ENCODE assay signal across 21 mouse cellular contexts in genomic region chr15:88706320-88706719, GRCm38 (mm10). TPM values are rescaled to one million over a fixed set of nuclear protein-coding genes. Genes with fewer than 3 reads are reported as not detected.
DNase-seq lines count a peak whose midpoint lies in the region; ATAC-seq and TF ChIP-seq lines count a peak whose summit lies in the region.
"Had no signal": no experiment of that assay in that cellular context is flagged by ENCODE, and none has a peak within 500 bp of the region (broad histone marks: within the 10 kb centered on the region; RNA-seq: fewer than 3 reads in every experiment).

No protein-coding gene starts in this region.

- no peak overlapping the region for H3K4me3 ChIP-seq in intestine, postnatal 0 days (ENCODE audit: low read depth, low read length)
- H3K4me3 ChIP-seq in intestine, embryonic 16.5 days (ENCODE audit: low read length): no peak overlapping the region
- H3K4me3 ChIP-seq in lung, adult 2 months (replicated peaks; ENCODE audit: extremely low read depth, low read depth, low read length): no peak overlapping the region
- H3K4me3 ChIP-seq in midbrain, embryonic 13.5 days (replicated peaks): no peak overlapping the region
- H3K4me3 ChIP-seq: embryonic facial prominence, embryonic 13.5 days; heart, adult 2 months; heart, embryonic 15.5 days; hindbrain, embryonic 10.5 days had no signal

- H3K9me3 ChIP-seq in intestine, postnatal 0 days (ENCODE audit: control insufficient read depth): no peaks in the 10 kb centered on the region
- H3K9me3 ChIP-seq in intestine, embryonic 16.5 days (ENCODE audit: control insufficient read depth, low read length): no peaks in the 10 kb centered on the region
- no peaks in the 10 kb centered on the region for H3K9me3 ChIP-seq in midbrain, embryonic 13.5 days
- H3K9me3 ChIP-seq: embryonic facial prominence, embryonic 13.5 days; heart, embryonic 15.5 days; hindbrain, embryonic 10.5 days had no signal

- TF ChIP-seq CTCF in intestine, postnatal 0 days (IDR thresholded peaks at IDR 0.05; ENCODE audit: low read depth): no peak
- no peak for TF ChIP-seq CTCF in lung, adult 2 months (IDR thresholded peaks at IDR 0.05; ENCODE audit: insufficient read depth, low read length)

- no peak for ATAC-seq in intestine, postnatal 0 days
- ATAC-seq in intestine, embryonic 16.5 days: no peak
- no peak for ATAC-seq in midbrain, embryonic 13.5 days
- ATAC-seq: forebrain, embryonic 14.5 days had no signal

- H3K9ac ChIP-seq in intestine, postnatal 0 days (ENCODE audit: low read depth, low read length): no peak overlapping the region
- no peak overlapping the region for H3K9ac ChIP-seq in intestine, embryonic 16.5 days (ENCODE audit: low read depth, low read length)
- H3K9ac ChIP-seq in midbrain, embryonic 13.5 days (replicated peaks): no peak overlapping the region
- H3K9ac ChIP-seq: embryonic facial prominence, embryonic 13.5 days; heart, embryonic 15.5 days; hindbrain, embryonic 14.5 days had no signal

- WGBS in intestine, postnatal 0 days: 82% methylated on average over 6 of the region's 6 CpGs
- WGBS in intestine, embryonic 16.5 days: 84% methylated on average over 6 of the region's 6 CpGs
- WGBS in lung, adult 2 months: 78% methylated on average over 6 of the region's 6 CpGs
- WGBS in midbrain, embryonic 13.5 days: 95% methylated on average over 6 of the region's 6 CpGs

- no peaks in the 10 kb centered on the region for H3K4me1 ChIP-seq in intestine, postnatal 0 days (replicated peaks; ENCODE audit: control insufficient read depth, insufficient read depth, low read length)
- no peaks in the 10 kb centered on the region for H3K4me1 ChIP-seq in intestine, embryonic 16.5 days (ENCODE audit: control insufficient read depth, insufficient read depth, low read length)
- H3K4me1 ChIP-seq in lung, adult 2 months (ENCODE audit: control insufficient read depth, insufficient read depth, low read length): no peaks in the 10 kb centered on the region; the same call in 1 of the 2 replicates
- H3K4me1 ChIP-seq in midbrain, embryonic 13.5 days (replicated peaks): no peaks in the 10 kb centered on the region
- H3K4me1 ChIP-seq: embryonic facial prominence, embryonic 13.5 days; heart, embryonic 15.5 days had no signal

- DNase-seq in urinary bladder, postnatal 36 days (ENCODE audit: low spot score in 2 of 2): peak; percentile 15 to 18
- DNase-seq in urinary bladder, adult 18-20 months (ENCODE audit: low spot score in 2 of 2): no peak
- peak; percentile 62 for DNase-seq in ZHBTc4 (ENCODE audit: low read depth, low spot score)
- no peak for DNase-seq in lung, adult 2 months
- DNase-seq: adrenal gland, adult 2 months; adrenal gland, postnatal 25 days; cerebellum, adult 18-20 months; cerebellum, adult 9-11 months; cerebellum, postnatal 36 days; gastrocnemius, postnatal 10 days; heart, adult 2 months; heart, postnatal 14 days had no signal

- TF ChIP-seq POLR2A in lung, adult 2 months (IDR thresholded peaks at IDR 0.05; ENCODE audit: borderline replicate concordance, extremely low read depth, low read depth, low read length): no peak

- no peaks in the 10 kb centered on the region for H3K27me3 ChIP-seq in intestine, postnatal 0 days (replicated peaks; ENCODE audit: control insufficient read depth, insufficient read depth, low read length)
- no peaks in the 10 kb centered on the region for H3K27me3 ChIP-seq in intestine, embryonic 16.5 days (replicated peaks; ENCODE audit: control insufficient read depth, insufficient read depth, low read length)
- no peaks in the 10 kb centered on the region for H3K27me3 ChIP-seq in midbrain, embryonic 13.5 days
- H3K27me3 ChIP-seq: embryonic facial prominence, embryonic 13.5 days; heart, embryonic 15.5 days had no signal

- peak overlapping the region; percentile 28; the same call in 1 of the 2 replicates for H3K27ac ChIP-seq in intestine, postnatal 0 days (ENCODE audit: low read depth, low read length)
- no peak overlapping the region for H3K27ac ChIP-seq in intestine, embryonic 16.5 days (ENCODE audit: low read length)
- no peak overlapping the region for H3K27ac ChIP-seq in midbrain, embryonic 13.5 days
- H3K27ac ChIP-seq: embryonic facial prominence, embryonic 13.5 days; heart, adult 2 months; heart, embryonic 15.5 days; hindbrain, embryonic 10.5 days; hindbrain, embryonic 14.5 days had no signal

- H3K36me3 ChIP-seq in intestine, postnatal 0 days (ENCODE audit: control insufficient read depth, insufficient read depth): peaks cover 95% of the 10 kb centered on the region
- peaks cover 27% of the 10 kb centered on the region for H3K36me3 ChIP-seq in intestine, embryonic 16.5 days (ENCODE audit: control insufficient read depth, insufficient read depth, low read length)
- H3K36me3 ChIP-seq in midbrain, embryonic 13.5 days: peaks cover 97% of the 10 kb centered on the region

- no peak overlapping the region for H3K4me2 ChIP-seq in intestine, postnatal 0 days (replicated peaks; ENCODE audit: low read depth)
- H3K4me2 ChIP-seq in intestine, embryonic 16.5 days (ENCODE audit: low read depth, low read length): no peak overlapping the region
- no peak overlapping the region for H3K4me2 ChIP-seq in midbrain, embryonic 13.5 days (replicated peaks)
- H3K4me2 ChIP-seq: embryonic facial prominence, embryonic 13.5 days; heart, embryonic 11.5 days; heart, embryonic 15.5 days; hindbrain, embryonic 14.5 days had no signal

RNA-seq across cellular contexts. Expression of gene Brd1, which starts 27.7 kb away (rescaled TPM):
- polyA plus RNA-seq in intestine, postnatal 0 days (2015; fragmentation: Nextera tagmentation; extraction: Ambion mirVana): 11.4 and 13.3 TPM in 2 replicates
- polyA plus RNA-seq in intestine, embryonic 16.5 days (2015; fragmentation: Nextera tagmentation; extraction: Ambion mirVana): 13.4 and 14.1 TPM in 2 replicates
- 16.4 and 19.8 TPM in 2 replicates for polyA plus RNA-seq in lung, adult 2 months (2012; rRNA removed)
- polyA plus RNA-seq in midbrain, embryonic 13.5 days (2015; fragmentation: Nextera tagmentation; extraction: Ambion mirVana): 26.9 and 29.1 TPM in 2 replicates

RNA-seq across cellular contexts. Expression of gene Zbed4, which starts 45.1 kb away (rescaled TPM):
- polyA plus RNA-seq in intestine, postnatal 0 days (2015; fragmentation: Nextera tagmentation; extraction: Ambion mirVana): 4.9 and 5.1 TPM in 2 replicates
- polyA plus RNA-seq in intestine, embryonic 16.5 days (2015; fragmentation: Nextera tagmentation; extraction: Ambion mirVana): 11.9 and 12.4 TPM in 2 replicates
- polyA plus RNA-seq in lung, adult 2 months (2012; rRNA removed): 3.1 and 4.2 TPM in 2 replicates
- 28.0 and 28.7 TPM in 2 replicates for polyA plus RNA-seq in midbrain, embryonic 13.5 days (2015; fragmentation: Nextera tagmentation; extraction: Ambion mirVana)

Comparison
In these comparisons a context has a peak if more than half of its experiments do, and no peak if none do; other contexts are left out.
1. DNase-seq: peak in urinary bladder, postnatal 36 days (2 of 2) and ZHBTc4 (single experiment); none in urinary bladder, adult 18-20 months (0 of 2) and lung, adult 2 months (single experiment).